Mouse (Mus musculus) forebrain, postnatal 0 days (tissue): ENCODE measurements around the gene Zkscan7. TPM values are rescaled to one million over a fixed set of nuclear protein-coding genes. Genes with fewer than 3 reads are reported as not detected.

ENCODE experiments used
- ATAC-seq: fragments of 200-750 bp; cut with Nextera tagmentation; 2 replicates; pipeline ENCODE4 v1.8.0; 2017; ENCODE audit warnings: mild to moderate bottlenecking, moderate library complexity
- DNase-seq: peaks from one replicate; pipeline ENCODE4 v3.0.0-alpha.2; 2015
- H3K27ac ChIP-seq: fragments of 300-500 bp; sonication (generic); 2 replicates; pipeline ENCODE4 v1.5.1; 2014; ENCODE audit warnings: low read depth, mild to moderate bottlenecking, antibody characterized with exemption, low read length, moderate library complexity, mixed read lengths
- H3K27me3 ChIP-seq: fragments of 300-500 bp; sonication (generic); 2 replicates; pipeline ENCODE4 v1.6.1; 2014; ENCODE audit warnings: mild to moderate bottlenecking, low read length, mixed read lengths; ENCODE audit not compliant: insufficient read depth
- H3K36me3 ChIP-seq: fragments of 300-500 bp; sonication (generic); 2 replicates; pipeline ENCODE4 v1.6.1; 2014; ENCODE audit warnings: mild to moderate bottlenecking, moderate library complexity; ENCODE audit not compliant: insufficient read depth
- H3K4me1 ChIP-seq: fragments of 300-500 bp; sonication (generic); 2 replicates; pipeline ENCODE4 v1.6.1; 2014; ENCODE audit warnings: antibody characterized with exemption; ENCODE audit not compliant: insufficient read depth
- H3K4me2 ChIP-seq: fragments of 300-500 bp; sonication (generic); 2 replicates; pipeline ENCODE4 v1.6.1; 2014; ENCODE audit warnings: low read depth, mild to moderate bottlenecking, moderate library complexity
- H3K4me3 ChIP-seq: fragments of 300-500 bp; sonication (generic); 2 replicates; pipeline ENCODE4 v1.5.1; 2014; ENCODE audit warnings: low read depth, low read length, mixed read lengths
- H3K9ac ChIP-seq: fragments of 300-500 bp; sonication (generic); 2 replicates; pipeline ENCODE4 v1.6.1; 2014; ENCODE audit warnings: mild to moderate bottlenecking
- H3K9me3 ChIP-seq: fragments of 300-500 bp; sonication (generic); 2 replicates; pipeline ENCODE4 v1.6.1; 2016; ENCODE audit warnings: low read length
- CTCF ChIP-seq: sonication (generic); IDR thresholded peaks from 2 replicates; pipeline ENCODE4 v1.5.1; 2016; ENCODE audit warnings: antibody characterized with exemption, control low read depth, low read depth
- WGBS: fragments of 180-500 bp; shearing (Covaris S2); extraction: QIAGEN DNeasy Blood & Tissue Kit; methylation state at CpG from one replicate; pipeline ENCODE4 v1.1.7; 2014; 5-methylcytosine and 5-hydroxymethylcytosine counted together
- polyA plus RNA-seq: library from polyadenylated mRNA; unstranded; fragments of >200 nt; fragmentation: Nextera tagmentation; extraction: Ambion mirVana; gene quantifications from 2 replicates; pipeline ENCODE4 v1.2.1, GENCODE M21; 2015
- total RNA-seq: library from RNA; depleted of rRNA; stranded (reverse); fragments of >200 nt; gene quantifications from 2 replicates; pipeline ENCODE4 v1.2.3, GENCODE M21; 2014

The Zkscan7 gene
- total and polyA plus RNA-seq, 2 experiments from 2014 or later: 1.6 to 12.6 TPM

DNA sequence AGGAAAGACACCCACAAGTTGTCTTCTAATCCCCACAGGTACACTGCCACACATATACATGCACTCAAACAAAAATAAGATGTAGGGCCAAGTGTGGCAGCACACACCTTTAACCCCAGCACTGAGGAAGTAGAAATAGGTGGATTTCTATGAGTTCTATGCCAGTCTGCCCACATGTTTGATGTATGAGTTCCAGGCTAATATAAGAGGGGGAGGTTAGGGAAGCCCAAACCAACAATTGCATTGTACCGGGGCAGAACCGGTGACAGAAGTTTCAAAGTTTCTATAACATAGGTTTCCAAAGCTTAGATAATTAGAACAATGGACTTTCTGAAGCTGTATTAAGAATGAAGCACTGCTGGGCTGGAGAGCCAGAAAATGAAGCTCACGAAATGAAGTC, 20.6 kb upstream of the Zkscan7 start:
- 62% methylated on average over 3 of the region's 3 CpGs for WGBS
- no peak for TF ChIP-seq CTCF
- Histone ChIP-seq H3K4me1 (peaks cover 12% of the 10 kb centered on the region), H3K4me2 (peak overlapping the region; percentile 58), H3K36me3 (peaks cover 27% of the 10 kb centered on the region), H3K9ac (peak overlapping the region; percentile 76), H3K4me3 (peak overlapping the region; percentile 66), H3K27ac (no peak overlapping the region), H3K27me3 (no peaks in the 10 kb centered on the region), H3K9me3 (0 out of 2 replicates have a peak, but pooled peaks cover 6% of the 10 kb centered on the region)
- ATAC-seq: no peak
- no peak for DNase-seq

DNA sequence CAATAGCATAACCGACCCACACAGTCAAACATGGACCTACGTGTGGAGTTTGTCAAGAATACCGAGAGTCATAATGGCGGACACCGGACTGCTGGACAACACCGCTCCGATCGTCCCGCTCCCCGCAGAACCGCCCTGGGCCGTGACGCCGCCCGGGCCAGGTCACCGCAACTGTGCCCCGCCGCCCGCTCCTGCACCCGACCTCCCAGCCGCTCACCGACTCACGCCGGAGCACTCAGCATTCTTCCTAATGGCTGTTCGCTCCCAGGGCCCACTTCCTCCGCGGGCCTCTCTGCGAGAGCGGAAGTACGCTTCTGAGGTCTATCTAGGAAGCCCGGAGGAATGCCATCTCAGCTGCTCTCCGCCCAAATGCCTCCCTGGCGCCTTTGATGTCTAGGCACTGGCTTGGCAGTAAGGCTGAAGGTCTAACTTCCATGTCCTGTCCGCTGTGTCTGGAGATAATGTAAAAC, 19.8 kb upstream of the Zkscan7 start, which contains the start of gene Zfp445:
Zfp445 (minus strand) TSS at position 310 of the 470 bp plus-strand sequence.
- Histone ChIP-seq H3K9ac (peak within 1 kb of the TSS; percentile 76), H3K4me1 (peaks cover 12% of the 10 kb centered on the region), H3K9me3 (0 out of 2 replicates have a peak, but pooled peaks cover 6% of the 10 kb centered on the region), H3K4me3 (peak within 1 kb of the TSS; percentile 66), H3K27ac (peak within 1 kb of the TSS; percentile 78), H3K27me3 (no peaks in the 10 kb centered on the region), H3K4me2 (peak within 1 kb of the TSS; percentile 58), H3K36me3 (peaks cover 18% of the 10 kb centered on the region)
- ATAC-seq: peak; percentile 98
- TF ChIP-seq CTCF: no peak
- WGBS: 1% methylated on average over 34 of the region's 34 CpGs
- peak; percentile 90 for DNase-seq

DNA sequence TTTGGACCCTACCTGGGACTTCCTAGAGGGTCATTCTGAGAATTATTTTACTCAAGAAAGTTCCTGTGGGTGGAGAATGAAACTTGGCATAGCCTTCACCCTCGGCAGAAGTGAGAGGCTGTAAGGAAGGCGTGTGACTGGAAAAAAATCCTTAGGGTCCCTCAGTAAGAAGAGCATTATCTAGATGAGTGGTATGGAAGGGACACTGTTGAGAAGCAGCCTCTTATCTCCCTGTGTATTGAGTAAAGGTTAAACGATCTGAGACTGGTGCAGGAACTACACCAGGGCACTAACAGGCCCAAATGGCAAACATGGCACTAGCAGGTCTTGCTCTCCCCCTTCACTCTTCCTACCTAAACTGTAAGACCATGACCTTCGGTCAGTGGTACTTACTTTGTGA, 19.3 kb upstream of the Zkscan7 start:
- peak; percentile 19; the same call in 1 of the 2 replicates for ATAC-seq
- H3K27ac ChIP-seq: no peak overlapping the region
- H3K4me2 ChIP-seq: peak overlapping the region; percentile 58

DNA sequence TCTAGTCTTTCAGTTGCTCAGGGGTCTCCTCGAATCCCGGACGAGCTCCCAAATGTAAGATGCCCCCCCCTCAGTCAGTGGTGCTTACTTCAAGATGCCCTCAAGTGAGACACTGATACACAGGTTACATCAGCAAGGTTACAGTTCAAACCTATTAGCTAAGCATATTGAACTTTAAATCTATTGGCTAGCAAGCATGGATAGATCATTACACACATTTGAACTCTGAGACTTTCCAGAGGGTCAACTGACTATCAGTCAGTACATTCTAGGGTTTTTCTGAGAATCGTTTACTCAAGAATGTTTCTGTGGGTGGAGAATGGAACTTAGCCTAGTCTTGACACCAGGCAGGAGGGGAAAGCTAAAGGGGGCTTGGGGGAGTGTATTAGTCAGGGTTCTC, 12.9 kb upstream of the Zkscan7 start:
- Histone ChIP-seq H3K27me3 (no peaks in the 10 kb centered on the region), H3K4me2 (no peak overlapping the region), H3K36me3 (no peaks in the 10 kb centered on the region), H3K27ac (no peak overlapping the region), H3K9ac (no peak overlapping the region), H3K9me3 (no peaks in the 10 kb centered on the region), H3K4me3 (no peak overlapping the region), H3K4me1 (no peaks in the 10 kb centered on the region)
- TF ChIP-seq CTCF: no peak
- DNase-seq (no peak), ATAC-seq (no peak)
- 92% methylated on average over 4 of the region's 4 CpGs for WGBS

More for the DNA sequence above, 19.3 kb upstream of the Zkscan7 start:
- 80% methylated on average over 4 of the region's 4 CpGs for WGBS
- no peak for DNase-seq
- no peak for TF ChIP-seq CTCF
- 0 out of 2 replicates have a peak overlapping the region, but pooled peaks have one; percentile 76 for H3K9ac ChIP-seq
- peaks cover 12% of the 10 kb centered on the region for H3K4me1 ChIP-seq
- 0 out of 2 replicates have a peak, but pooled peaks cover 6% of the 10 kb centered on the region for H3K9me3 ChIP-seq
- H3K36me3 ChIP-seq: peaks cover 14% of the 10 kb centered on the region
- no peaks in the 10 kb centered on the region for H3K27me3 ChIP-seq
- H3K4me3 ChIP-seq: peak overlapping the region; percentile 66

DNA sequence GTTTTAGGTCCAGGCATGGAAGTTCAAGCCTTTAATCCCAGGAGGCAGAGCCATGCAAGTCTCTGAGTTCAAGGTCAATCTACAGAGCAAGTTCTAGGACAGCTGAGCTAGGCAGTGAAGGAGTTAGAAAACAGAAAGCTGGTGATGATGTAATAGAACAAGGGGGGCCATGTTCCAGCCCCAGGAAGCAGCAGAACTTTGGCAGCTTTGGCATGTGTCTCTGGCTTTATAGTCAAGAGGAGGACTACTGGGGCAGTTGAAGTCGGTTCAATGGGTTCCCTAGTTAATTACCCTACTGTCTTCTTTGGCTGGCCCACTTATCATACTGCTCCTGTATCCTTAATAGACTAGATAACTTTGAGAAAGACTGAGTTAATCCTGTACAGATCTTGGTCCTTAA, 10.8 kb upstream of the Zkscan7 start:
- DNase-seq (no peak), ATAC-seq (no peak)
- Histone ChIP-seq H3K9me3 (no peaks in the 10 kb centered on the region), H3K36me3 (no peaks in the 10 kb centered on the region), H3K4me2 (no peak overlapping the region), H3K4me1 (no peaks in the 10 kb centered on the region), H3K27ac (no peak overlapping the region), H3K27me3 (no peaks in the 10 kb centered on the region), H3K9ac (no peak overlapping the region), H3K4me3 (no peak overlapping the region)
- TF ChIP-seq CTCF: no peak
- 72% methylated on average over 1 of the region's 1 CpGs for WGBS

DNA sequence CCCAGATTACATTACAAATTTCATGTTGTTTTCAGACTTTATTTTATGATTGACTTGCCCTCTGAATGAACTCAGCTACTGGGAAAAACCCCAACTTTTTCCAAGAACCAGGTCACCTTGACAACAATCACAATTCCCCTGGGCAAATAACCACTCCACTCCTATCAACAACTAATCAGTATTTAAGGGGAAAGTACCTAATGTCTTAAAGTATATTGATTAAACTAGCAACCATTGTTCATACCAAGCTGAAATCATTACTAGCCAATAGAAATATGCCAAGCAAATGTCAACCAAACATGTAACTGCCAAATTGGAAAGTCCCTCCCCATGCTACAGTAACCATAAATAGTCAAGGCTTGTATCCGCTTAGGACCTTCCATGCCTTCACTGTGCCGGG, 10.3 kb upstream of the Zkscan7 start:
- H3K9ac ChIP-seq: no peak overlapping the region
- TF ChIP-seq CTCF: no peak
- no peak overlapping the region for H3K4me3 ChIP-seq
- no peaks in the 10 kb centered on the region for H3K27me3 ChIP-seq
- WGBS: 97% methylated on average over 2 of the region's 2 CpGs
- H3K4me2 ChIP-seq: no peak overlapping the region
- H3K36me3 ChIP-seq: no peaks in the 10 kb centered on the region
- DNase-seq (no peak), ATAC-seq (no peak)
- no peaks in the 10 kb centered on the region for H3K9me3 ChIP-seq
- H3K4me1 ChIP-seq: no peaks in the 10 kb centered on the region
- no peak overlapping the region for H3K27ac ChIP-seq

DNA sequence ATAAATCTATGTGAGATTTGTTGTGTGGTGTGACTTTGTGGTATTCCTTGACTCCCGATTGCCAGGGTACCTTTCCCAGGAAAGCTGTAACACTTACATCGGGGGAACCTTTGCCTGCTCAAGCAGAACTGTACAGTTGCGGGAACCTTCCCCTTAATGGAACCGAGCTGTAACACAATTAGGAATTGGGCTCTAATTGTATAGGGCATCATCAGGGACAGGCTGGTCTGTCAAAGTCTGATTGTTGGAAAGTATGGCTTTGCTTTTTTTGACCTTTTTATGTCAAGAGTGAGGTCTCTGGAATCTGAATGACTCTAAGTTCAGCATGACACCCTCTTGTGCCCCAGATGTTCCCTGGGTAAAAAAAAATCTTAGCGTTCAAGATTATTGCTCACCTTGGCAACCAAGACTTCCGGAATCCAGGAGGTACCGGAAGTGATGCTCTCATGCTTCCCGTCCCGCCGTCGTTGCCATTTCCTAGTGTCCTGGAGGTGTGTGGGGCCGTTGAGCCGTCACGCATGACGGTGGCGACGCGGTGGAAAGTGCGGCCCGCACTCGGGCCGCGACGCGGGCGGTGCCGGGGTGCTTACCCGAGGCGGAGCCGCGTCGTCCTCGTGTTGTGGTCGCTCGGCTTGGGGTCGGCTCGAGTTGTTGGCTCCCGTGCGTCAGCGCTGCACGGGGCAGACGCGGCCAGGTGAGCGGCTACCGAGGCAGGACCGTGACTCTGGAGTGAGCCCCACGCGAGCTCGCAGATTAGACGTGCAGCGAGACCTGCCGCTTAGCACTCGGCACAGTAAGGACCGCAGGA, 1.1 kb downstream of the Zkscan7 start:
- peak overlapping the region; percentile 71 for H3K4me3 ChIP-seq
- peak overlapping the region; percentile 63 for H3K9ac ChIP-seq
- H3K9me3 ChIP-seq: peaks cover 9% of the 10 kb centered on the region; the same call in 1 of the 2 replicates
- peaks cover 8% of the 10 kb centered on the region for H3K36me3 ChIP-seq
- ATAC-seq (peak; percentile 97), DNase-seq (peak; percentile 85)
- no peaks in the 10 kb centered on the region for H3K27me3 ChIP-seq
- peak overlapping the region; percentile 90 for H3K4me2 ChIP-seq
- TF ChIP-seq CTCF: no peak
- peak overlapping the region; percentile 40; the same call in 1 of the 2 replicates for H3K27ac ChIP-seq
- H3K4me1 ChIP-seq: 0 out of 2 replicates have a peak, but pooled peaks cover 3% of the 10 kb centered on the region
- 6% methylated on average over 54 of the region's 54 CpGs for WGBS
